Mouse (Mus musculus): ENCODE measurements at regions not wholly inside any gene's neighbourhood (a gene's known extent, or its start where the extent isn't known, plus 50 kb on each side); places are given as distances from the start of the nearest gene placed in this dataset.

DNA sequence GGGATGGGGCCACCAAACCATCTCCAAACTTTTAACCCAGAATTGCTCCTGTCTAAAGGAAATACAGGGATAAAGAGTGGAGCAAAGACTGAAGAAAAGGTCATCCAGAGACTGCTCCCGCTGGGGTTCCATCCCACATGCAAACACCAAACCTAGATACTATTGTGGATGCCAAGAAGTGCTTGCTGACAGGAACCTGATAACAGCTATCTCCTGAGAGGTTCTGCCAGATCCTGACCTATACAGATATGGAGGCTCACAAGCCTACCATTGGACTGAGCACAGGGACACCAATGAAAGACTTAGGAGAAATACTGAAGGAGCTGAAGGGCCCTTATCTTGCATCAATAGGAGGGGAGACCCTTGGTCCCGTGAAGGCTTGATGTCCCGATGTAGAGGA lies 1359.0 kb upstream of the Cited2 start:
- H3K4me2 ChIP-seq (replicated peaks; ENCODE audit: low read depth, low read length): no peak overlapping the region
- WGBS: 84% methylated on average over 3 of the region's 3 CpGs
- no peak overlapping the region for H3K9ac ChIP-seq (replicated peaks; ENCODE audit: low read depth)
- no peak overlapping the region for H3K4me3 ChIP-seq (ENCODE audit: low read depth, low read length)
- H3K27me3 ChIP-seq (replicated peaks; ENCODE audit: insufficient read depth, low read length): no peaks in the 10 kb centered on the region
- TF ChIP-seq EP300 (IDR thresholded peaks at IDR 0.05): no peak
- TF ChIP-seq CTCF (IDR thresholded peaks at IDR 0.05): no peak
- H3K4me1 ChIP-seq (ENCODE audit: insufficient read depth, low read depth, low read length): no peaks in the 10 kb centered on the region
- DNase-seq (ENCODE audit: low spot score) (no peak), ATAC-seq (no peak)
- no peaks in the 10 kb centered on the region for H3K36me3 ChIP-seq (ENCODE audit: insufficient read depth, low read length)
- H3K9me3 ChIP-seq (ENCODE audit: low read length): no peaks in the 10 kb centered on the region
- no peak overlapping the region for H3K27ac ChIP-seq (ENCODE audit: low read length)

All from lung, postnatal 0 days (tissue).